Mouse (Mus musculus) myocyte (in vitro differentiated cells): ENCODE results near the gene Fktn. TPM values are rescaled to one million over a fixed set of nuclear protein-coding genes. Genes with fewer than 3 reads are reported as not detected.
A peak's percentile ranks its signal among the peaks of the same experiment; 100 is the strongest.
"Not testable (repeated sequence)": the region's sequence is repeated elsewhere in the genome, so short reads cannot be mapped to it uniquely, and the experiment has no call there.

ENCODE experiments used
- H3K27me3 ChIP-seq: one replicate; pipeline ENCODE4 v1.6.1; 2011; ENCODE audit not compliant: control insufficient read depth, insufficient read depth, insufficient read length
- H3K36me3 ChIP-seq: one replicate; pipeline ENCODE4 v1.6.1; 2011; ENCODE audit not compliant: control insufficient read depth, insufficient read depth
- H3K4me2 ChIP-seq: one replicate; pipeline ENCODE4 v1.6.1; 2011; ENCODE audit warnings: low read depth, control low read depth
- H3K4me3 ChIP-seq: one replicate; pipeline ENCODE4 v1.5.1; 2011; ENCODE audit warnings: mild to moderate bottlenecking, control low read depth, moderate library complexity
- H3K79me2 ChIP-seq: one replicate; pipeline ENCODE4 v1.6.1; 2011; ENCODE audit not compliant: control insufficient read depth, insufficient read depth
- H3ac ChIP-seq: one replicate; pipeline ENCODE4 v1.6.1; 2011; ENCODE audit not compliant: control insufficient read depth, insufficient read length
- CEBPB ChIP-seq: IDR thresholded peaks from 2 replicates; pipeline ENCODE4 v1.6.1; 2011; ENCODE audit warnings: mild to moderate bottlenecking, moderate library complexity; ENCODE audit not compliant: poor library complexity, insufficient read depth, severe bottlenecking
- E2F4 ChIP-seq: IDR thresholded peaks from one replicate; pipeline ENCODE4 v1.6.1; 2011; ENCODE audit warnings: mild to moderate bottlenecking, control low read depth, moderate library complexity; ENCODE audit not compliant: insufficient read depth
- MAX ChIP-seq: IDR thresholded peaks from one replicate; pipeline ENCODE4 v1.6.1; 2011; ENCODE audit warnings: low read depth, mild to moderate bottlenecking, control low read depth
- MYOD1 ChIP-seq, 3 experiments: IDR thresholded peaks; one replicate each; pipeline ENCODE4 v1.6.1; 2011; ENCODE audit warnings: control low read depth in 2 of 3, low read depth in 2 of 3, mild to moderate bottlenecking in 2 of 3, moderate library complexity in 1 of 3; ENCODE audit not compliant: insufficient read length in 2 of 3, control insufficient read depth in 1 of 3
- MYOG ChIP-seq, 3 experiments: IDR thresholded peaks; one replicate each; pipeline ENCODE4 v1.6.1; 2011; ENCODE audit warnings: control low read depth in 2 of 3, low read depth in 2 of 3, mild to moderate bottlenecking in 2 of 3; ENCODE audit not compliant: insufficient read length in 2 of 3, control insufficient read depth in 1 of 3, insufficient read depth in 1 of 3
- POLR2A ChIP-seq: IDR thresholded peaks from one replicate; pipeline ENCODE4 v1.6.1; 2011; ENCODE audit warnings: low read depth, mild to moderate bottlenecking, control low read depth, moderate library complexity; ENCODE audit not compliant: insufficient read length
- POLR2AphosphoS2 ChIP-seq: IDR thresholded peaks from one replicate; pipeline ENCODE4 v1.6.1; 2011; ENCODE audit warnings: low read depth, control low read depth; ENCODE audit not compliant: insufficient read length
- REST ChIP-seq: IDR thresholded peaks from one replicate; pipeline ENCODE4 v1.6.1; 2011; ENCODE audit warnings: mild to moderate bottlenecking, control low read depth, moderate library complexity; ENCODE audit not compliant: insufficient read depth, insufficient read length
- SRF ChIP-seq: IDR thresholded peaks from one replicate; pipeline ENCODE4 v1.6.1; 2011; ENCODE audit warnings: low read depth; ENCODE audit not compliant: control insufficient read depth, insufficient read length
- TCF12 ChIP-seq: IDR thresholded peaks from one replicate; pipeline ENCODE4 v1.6.1; 2011; ENCODE audit warnings: mild to moderate bottlenecking, control low read depth; ENCODE audit not compliant: poor library complexity, insufficient read depth, severe bottlenecking
- TCF3 ChIP-seq: IDR thresholded peaks from one replicate; pipeline ENCODE4 v1.6.1; 2011; ENCODE audit warnings: low read depth, control low read depth; ENCODE audit not compliant: insufficient read length
- USF1 ChIP-seq: IDR thresholded peaks from one replicate; pipeline ENCODE4 v1.6.1; 2011; ENCODE audit warnings: low read depth, mild to moderate bottlenecking, control low read depth, moderate library complexity
- polyA plus RNA-seq: library from polyadenylated mRNA; unstranded; fragments of >200 nt; fragmentation: generic; extraction: Trizol; gene quantifications from one replicate; pipeline ENCODE4 v1.2.1, GENCODE M21; 2012; ENCODE audit warnings: missing spikeins

The Fktn gene
- polyA plus RNA-seq: 2.9 TPM

DNA sequence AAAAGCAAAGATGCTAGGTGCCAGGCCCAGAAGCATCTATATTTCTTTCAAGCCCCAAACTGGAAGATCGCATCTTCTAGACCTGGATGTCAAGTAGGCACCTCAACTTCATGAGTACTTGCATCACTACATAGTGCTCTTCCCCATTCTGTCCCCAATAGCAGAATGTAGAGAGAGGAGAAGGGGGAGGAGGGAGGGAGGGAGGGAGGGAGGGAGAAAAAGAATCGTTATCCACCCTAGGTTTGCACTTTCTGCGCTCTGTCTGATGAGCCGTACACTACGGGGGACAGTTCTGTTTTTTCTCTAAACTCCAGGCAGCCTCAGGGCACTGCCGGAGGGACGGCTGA is at the start of gene Fktn:
Gene Fktn (plus strand): TSS at position 295 of the 347 bp plus-strand sequence.
- peak within 1 kb of the TSS; percentile 85 for H3K4me2 ChIP-seq
- H3K79me2 ChIP-seq: peaks cover 20% of the 10 kb centered on the region
- peak within 1 kb of the TSS; percentile 83 for H3K4me3 ChIP-seq
- H3K36me3 ChIP-seq: peaks cover 5% of the 10 kb centered on the region
- TF ChIP-seq MAX (no peak), TCF3 (no peak), CEBPB (no peak), POLR2AphosphoS2 (no peak), REST (no peak), E2F4 (no peak), SRF (no peak), MYOD1 (IDR thresholded peaks at IDR 0.05; ENCODE audit: control insufficient read depth in 1 of 3, insufficient read length in 2 of 3, low read depth in 2 of 3) (no peak), TCF12 (no peak), POLR2A (no peak), USF1 (no peak), MYOG (IDR thresholded peaks at IDR 0.05; ENCODE audit: control insufficient read depth in 1 of 3, insufficient read depth in 1 of 3, insufficient read length in 2 of 3, low read depth in 2 of 3) (no peak)
- H3K27me3 ChIP-seq: no peaks in the 10 kb centered on the region
- H3ac ChIP-seq: peak within 1 kb of the TSS; percentile 63

- Histone ChIP-seq H3K4me3 (no peak overlapping the region), H3K27me3 (no peaks in the 10 kb centered on the region), H3K4me2 (no peak overlapping the region), H3K36me3 (no peaks in the 10 kb centered on the region), H3K79me2 (no peaks in the 10 kb centered on the region), H3ac (no peak overlapping the region)
- no peak for TF ChIP-seq SRF
- no peak for TF ChIP-seq MAX
- no peak for TF ChIP-seq REST
- TF ChIP-seq TCF12: no peak
- no peak for TF ChIP-seq POLR2A
- TF ChIP-seq TCF3: no peak
- TF ChIP-seq MYOG (IDR thresholded peaks at IDR 0.05; ENCODE audit: control insufficient read depth in 1 of 3, insufficient read depth in 1 of 3, insufficient read length in 2 of 3, low read depth in 2 of 3): no peak
Measured at GRCm38 (mm10) chr4:53682092-53682491, 31.7 kb upstream of the Fktn start.

- no peaks in the 10 kb centered on the region for H3K36me3 ChIP-seq
- no peaks in the 10 kb centered on the region for H3K27me3 ChIP-seq
- no peak overlapping the region for H3ac ChIP-seq
- H3K79me2 ChIP-seq: no peaks in the 10 kb centered on the region
- no peak for TF ChIP-seq SRF
- TF ChIP-seq E2F4: no peak
- TF ChIP-seq MYOD1 (IDR thresholded peaks at IDR 0.05; ENCODE audit: control insufficient read depth in 1 of 3, insufficient read length in 2 of 3, low read depth in 2 of 3): no peak
- TF ChIP-seq REST: no peak
- no peak for TF ChIP-seq POLR2AphosphoS2
- no peak for TF ChIP-seq POLR2A
- no peak for TF ChIP-seq TCF3
- no peak for TF ChIP-seq TCF12
- H3K4me3 ChIP-seq: no peak overlapping the region
- H3K4me2 ChIP-seq: no peak overlapping the region
Measured at GRCm38 (mm10) chr4:53688965-53689364, 24.8 kb upstream of the Fktn start.

GRCm38 (mm10) chr4:53691418-53691817 is 22.4 kb upstream of the Fktn start:
- Histone ChIP-seq H3K27me3 (no peaks in the 10 kb centered on the region), H3ac (no peak overlapping the region), H3K36me3 (no peaks in the 10 kb centered on the region), H3K79me2 (no peaks in the 10 kb centered on the region), H3K4me2 (no peak overlapping the region), H3K4me3 (no peak overlapping the region)
- TF ChIP-seq REST (no peak), TCF12 (no peak), MYOG (IDR thresholded peaks at IDR 0.05; ENCODE audit: control insufficient read depth in 1 of 3, insufficient read depth in 1 of 3, insufficient read length in 2 of 3, low read depth in 2 of 3) (peak in 1 of 3 experiments; percentile 48)

DNA sequence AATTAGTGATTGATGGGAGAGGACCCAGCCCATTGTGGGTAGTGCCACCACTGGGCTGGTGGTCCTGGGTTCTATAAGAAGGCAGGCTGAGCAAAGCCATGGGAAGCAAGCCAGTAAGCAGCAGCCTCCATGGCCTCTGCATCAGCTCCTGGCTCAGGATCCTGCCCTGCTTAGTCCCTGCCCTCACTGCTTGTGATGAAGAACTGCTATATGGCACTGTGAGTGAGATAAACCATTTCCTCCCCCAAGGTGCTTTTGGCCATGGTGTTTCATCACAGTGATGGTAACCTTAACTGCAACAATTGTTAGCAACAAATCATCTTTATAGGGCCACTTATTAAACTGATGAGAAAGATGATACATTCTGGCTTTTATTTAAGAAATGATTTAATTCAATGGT is 4.6 kb upstream of the Fktn start:
- not testable (repeated sequence) for H3K4me3 ChIP-seq, H3K79me2 ChIP-seq, H3K36me3 ChIP-seq, H3K4me2 ChIP-seq, H3ac ChIP-seq, H3K27me3 ChIP-seq

GRCm38 (mm10) chr4:53710021-53710420 is 3.8 kb upstream of the Fktn start:
- Histone ChIP-seq H3ac (no peak overlapping the region), H3K4me2 (no peak overlapping the region), H3K79me2 (peaks cover 6% of the 10 kb centered on the region), H3K36me3 (no peaks in the 10 kb centered on the region), H3K27me3 (no peaks in the 10 kb centered on the region), H3K4me3 (no peak overlapping the region)
- TF ChIP-seq CEBPB (no peak), USF1 (no peak)
